Mouse (Mus musculus) olfactory bulb, adult 2 months (tissue): ENCODE measurements at regions not wholly inside any gene's neighbourhood (a gene's known extent, or its start where the extent isn't known, plus 50 kb on each side); places are given as distances from the start of the nearest gene placed in this dataset.

ENCODE experiments used
- H3K27ac ChIP-seq: fragments of 200-500 bp; 2 replicates; pipeline ENCODE4 v1.5.1; 2012; ENCODE audit warnings: low read depth, low read length; ENCODE audit not compliant: insufficient read depth
- H3K4me1 ChIP-seq: fragments of 200-500 bp; 2 replicates; pipeline ENCODE4 v1.6.1; 2012; ENCODE audit warnings: low read length; ENCODE audit not compliant: control insufficient read depth, insufficient read depth
- H3K4me3 ChIP-seq: fragments of 200-500 bp; 2 replicates; pipeline ENCODE4 v1.5.1; 2012; ENCODE audit warnings: mild to moderate bottlenecking, low read depth, low read length, moderate library complexity; ENCODE audit not compliant: insufficient read depth
- CTCF ChIP-seq: fragments of 200-500 bp; IDR thresholded peaks from 2 replicates; pipeline ENCODE4 v1.5.1; 2012; ENCODE audit warnings: low read depth, mild to moderate bottlenecking, low read length, moderate library complexity; ENCODE audit not compliant: insufficient read depth
- POLR2A ChIP-seq: fragments of 200-500 bp; IDR thresholded peaks from 2 replicates; pipeline ENCODE4 v1.6.1; 2012; ENCODE audit warnings: mild to moderate bottlenecking, low read depth, low read length, moderate library complexity; ENCODE audit not compliant: insufficient read depth
- WGBS: fragments of 180-500 bp; shearing (Covaris S2); methylation state at CpG from one replicate; pipeline ENCODE4 v1.1.7; 2018; 5-methylcytosine and 5-hydroxymethylcytosine counted together

DNA sequence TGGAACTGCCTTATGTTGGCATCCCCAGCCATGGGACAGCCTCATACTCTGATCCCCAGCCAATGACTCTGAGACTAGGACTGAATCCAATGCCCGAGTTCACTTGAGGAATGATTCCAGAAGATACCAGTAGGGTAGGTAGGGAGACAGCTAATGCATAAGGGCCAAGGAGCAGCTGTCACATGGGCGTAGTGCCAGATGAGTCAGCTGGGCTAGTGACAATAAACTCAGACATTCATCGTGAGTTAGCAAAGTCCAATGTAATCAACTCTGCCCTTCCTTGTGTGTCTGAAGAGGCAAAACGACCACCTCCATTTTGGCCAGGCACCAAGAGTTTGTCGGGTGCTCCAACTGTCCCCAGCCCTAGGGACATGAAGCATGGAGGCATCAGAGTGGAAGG is 98.5 kb upstream of the Ctnnb1 start:
- Histone ChIP-seq H3K4me3 (no peak overlapping the region), H3K27ac (no peak overlapping the region), H3K4me1 (0 out of 2 replicates have a peak, but pooled peaks cover 4% of the 10 kb centered on the region)
- WGBS: 39% methylated on average over 5 of the region's 5 CpGs
- TF ChIP-seq POLR2A (no peak), CTCF (no peak)

GRCm38 (mm10) chr9:120834166-120834565 is 94.8 kb upstream of the Ctnnb1 start:
- WGBS: 87% methylated on average over 9 of the region's 9 CpGs
- Histone ChIP-seq H3K4me1 (0 out of 2 replicates have a peak, but pooled peaks cover 4% of the 10 kb centered on the region), H3K27ac (no peak overlapping the region), H3K4me3 (no peak overlapping the region)
- no peak for TF ChIP-seq POLR2A
- TF ChIP-seq CTCF: no peak

- WGBS: 78% methylated on average over 4 of the region's 4 CpGs
These were observed 93.4 kb upstream of the Ctnnb1 start for GRCm38 (mm10) chr9:120835621-120836020.

DNA sequence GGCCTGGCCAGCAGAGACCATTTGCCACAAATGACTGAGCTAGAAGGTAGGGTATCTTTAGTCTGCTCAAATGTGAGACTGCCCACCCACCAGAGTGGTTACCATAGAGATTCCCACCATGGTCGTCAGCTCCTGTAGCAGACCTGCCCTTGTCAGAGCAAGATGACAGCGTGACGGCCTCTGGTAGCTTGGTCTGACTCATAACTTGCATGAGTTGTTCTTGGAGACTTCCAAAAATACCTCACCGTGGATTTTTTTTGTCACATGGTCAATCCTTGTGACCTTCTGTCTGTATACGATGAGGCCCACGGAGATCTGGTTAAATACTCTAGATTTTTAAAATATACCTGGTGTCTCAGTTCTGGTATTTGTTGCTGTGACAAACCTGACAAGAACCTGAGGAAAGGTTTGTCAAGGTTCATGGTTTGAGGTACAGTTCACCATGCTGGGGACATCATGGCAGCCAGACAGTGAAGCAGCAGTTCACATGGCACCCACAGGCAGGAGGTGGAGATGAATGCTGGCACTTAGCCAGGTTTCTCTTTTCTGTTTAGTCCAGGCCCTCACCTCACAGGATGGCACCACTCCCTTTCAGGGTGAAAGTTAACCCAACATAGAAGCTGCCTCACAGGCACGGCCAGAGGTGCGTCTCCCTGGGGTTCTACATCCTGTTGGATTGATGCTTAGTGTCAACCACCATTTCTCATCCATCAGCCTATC is 91.4 kb upstream of the Ctnnb1 start:
- 65% methylated on average over 8 of the region's 8 CpGs for WGBS
- Histone ChIP-seq H3K27ac (no peak overlapping the region), H3K4me1 (0 out of 2 replicates have a peak, but pooled peaks cover 4% of the 10 kb centered on the region), H3K4me3 (no peak overlapping the region)
- TF ChIP-seq CTCF (no peak), POLR2A (no peak)

More at GRCm38 (mm10) chr9:120835621-120836020, 93.4 kb upstream of the Ctnnb1 start:
- H3K27ac ChIP-seq: no peak overlapping the region
- no peak overlapping the region for H3K4me3 ChIP-seq
- H3K4me1 ChIP-seq: 0 out of 2 replicates have a peak, but pooled peaks cover 4% of the 10 kb centered on the region
- no peak for TF ChIP-seq CTCF
- no peak for TF ChIP-seq POLR2A

GRCm38 (mm10) chr9:120843753-120844152 is 85.3 kb upstream of the Ctnnb1 start:
- Histone ChIP-seq H3K4me1 (peaks cover 13% of the 10 kb centered on the region), H3K4me3 (no peak overlapping the region), H3K27ac (no peak overlapping the region)
- 79% methylated on average over 8 of the region's 8 CpGs for WGBS
- TF ChIP-seq POLR2A (no peak), CTCF (no peak)

- WGBS: 35% methylated on average over 10 of the region's 10 CpGs
- H3K27ac ChIP-seq: no peak overlapping the region
- no peak overlapping the region for H3K4me3 ChIP-seq
- no peak for TF ChIP-seq CTCF
- TF ChIP-seq POLR2A: no peak
- peaks cover 21% of the 10 kb centered on the region for H3K4me1 ChIP-seq
These were observed 83.5 kb upstream of the Ctnnb1 start for GRCm38 (mm10) chr9:120845538-120845937.

DNA sequence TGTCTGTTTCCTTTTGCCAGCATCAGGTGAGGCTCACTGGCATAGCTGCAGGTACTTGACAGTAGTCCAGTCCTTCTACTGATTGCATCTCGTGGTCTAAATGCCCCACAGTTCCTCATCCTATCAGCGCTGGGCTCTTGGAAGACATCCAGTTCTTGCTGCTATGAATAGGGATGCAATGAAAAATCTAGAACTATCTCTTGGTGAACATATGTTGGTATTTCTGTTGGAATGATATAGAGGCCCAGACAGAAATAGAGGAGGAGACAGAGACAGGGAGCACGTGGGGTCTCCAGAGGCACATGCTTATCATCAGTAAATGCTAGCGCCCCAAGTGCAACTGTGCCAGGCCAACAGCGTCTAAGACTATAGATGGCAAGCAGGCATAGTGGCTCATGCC is 81.4 kb upstream of the Ctnnb1 start:
- Histone ChIP-seq H3K4me1 (peaks cover 26% of the 10 kb centered on the region), H3K27ac (no peak overlapping the region), H3K4me3 (no peak overlapping the region)
- 83% methylated on average over 5 of the region's 5 CpGs for WGBS
- TF ChIP-seq POLR2A (no peak), CTCF (no peak)

GRCm38 (mm10) chr9:120848962-120849361 is 80.1 kb upstream of the Ctnnb1 start:
- Histone ChIP-seq H3K27ac (no peak overlapping the region), H3K4me3 (no peak overlapping the region), H3K4me1 (peaks cover 27% of the 10 kb centered on the region; the same call in 1 of the 2 replicates)
- TF ChIP-seq POLR2A: no peak
- no peak for TF ChIP-seq CTCF
- WGBS: 82% methylated on average over 2 of the region's 2 CpGs

DNA sequence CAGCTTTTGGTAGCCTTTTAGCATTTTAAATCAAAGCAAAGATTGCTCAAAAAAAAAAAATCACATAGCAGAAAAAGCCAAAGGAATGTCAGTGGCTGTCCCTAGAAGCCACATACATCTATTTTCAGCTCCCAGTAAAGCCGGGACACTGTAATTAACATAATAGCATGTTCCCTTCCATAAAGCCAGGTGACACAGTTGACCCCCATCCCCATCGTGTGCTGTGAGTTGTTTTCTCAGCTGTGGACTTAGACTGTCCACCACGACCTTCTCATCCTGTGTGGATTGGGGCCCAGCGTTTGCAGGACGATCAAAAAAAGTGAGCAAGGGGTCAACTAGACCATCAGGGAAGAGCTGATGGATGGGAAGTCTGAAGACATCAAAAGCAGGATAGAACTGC is 78.9 kb upstream of the Ctnnb1 start:
- Histone ChIP-seq H3K27ac (no peak overlapping the region), H3K4me1 (peaks cover 27% of the 10 kb centered on the region; the same call in 1 of the 2 replicates), H3K4me3 (no peak overlapping the region)
- 68% methylated on average over 5 of the region's 5 CpGs for WGBS
- no peak for TF ChIP-seq POLR2A
- no peak for TF ChIP-seq CTCF
